Mouse (Mus musculus): ENCODE measurements around the gene Hspa1l.
"Not testable (repeated sequence)": the region's sequence is repeated elsewhere in the genome, so short reads cannot be mapped to it uniquely, and the experiment has no call there.

The Hspa1l gene

GRCm38 (mm10) chr17:34977000-34977399, 4.5 kb downstream of the Hspa1l start:
- DNase-seq = no peak

GRCm38 (mm10) chr17:34978239-34978638, 5.7 kb downstream of the Hspa1l start:
- DNase-seq = no peak

- DNase-seq = no peak
These were observed 7.1 kb downstream of the Hspa1l start for GRCm38 (mm10) chr17:34979631-34980030.

GRCm38 (mm10) chr17:34980655-34981054, 8.2 kb downstream of the Hspa1l start:
- DNase-seq = no peak

DNA sequence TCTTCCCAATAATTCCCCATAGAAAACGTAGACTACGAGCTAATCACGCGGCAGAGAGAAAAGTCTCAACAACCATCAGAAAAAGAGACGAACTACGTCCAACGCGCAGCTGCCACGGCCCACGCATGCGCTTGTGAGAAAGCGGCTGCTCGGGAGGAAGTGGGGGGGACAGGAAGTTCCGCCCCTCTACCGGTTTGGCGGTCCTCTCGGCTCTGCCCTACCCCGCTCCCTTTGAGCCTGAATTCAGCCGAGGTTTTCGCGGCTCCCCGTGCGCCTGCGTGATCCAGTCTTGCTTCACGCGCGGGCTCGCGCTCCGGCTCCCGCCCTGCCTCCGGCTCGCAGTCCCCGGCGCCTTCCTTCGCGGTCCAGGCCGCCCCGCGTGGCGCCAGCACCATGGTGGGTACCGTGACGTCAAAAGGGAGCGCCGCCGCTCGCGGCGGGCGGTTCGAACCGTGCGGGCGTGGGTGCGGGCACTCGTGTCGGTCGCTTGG, 9.2 kb downstream of the Hspa1l start, which contains the start of gene Lsm2:
TSS of gene Lsm2 (plus strand) at position 173 of the 491 bp plus-strand sequence.
- DNase-seq = peak; percentile 96

- no peak for DNase-seq
These were observed 9.8 kb downstream of the Hspa1l start for GRCm38 (mm10) chr17:34982328-34982727.

DNA sequence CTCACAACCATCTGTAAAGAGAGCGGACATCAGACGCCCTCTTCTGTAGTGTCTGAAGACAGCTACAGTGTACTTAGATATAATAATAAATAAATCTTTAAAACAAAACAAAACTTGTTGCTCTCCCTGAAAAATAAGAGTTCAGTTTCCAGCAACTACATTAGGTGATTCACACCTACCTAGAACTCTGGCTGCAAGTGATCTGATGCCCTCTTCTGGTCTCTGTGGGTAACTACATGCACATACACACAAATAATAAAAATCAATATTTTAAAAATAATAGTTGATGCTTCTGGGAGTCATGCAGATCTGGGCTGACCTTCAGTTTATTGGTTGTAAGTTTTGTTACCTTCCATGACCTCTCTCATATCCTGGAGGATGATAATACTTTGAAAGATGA, 11.7 kb downstream of the Hspa1l start:
- DNase-seq = no peak

DNA sequence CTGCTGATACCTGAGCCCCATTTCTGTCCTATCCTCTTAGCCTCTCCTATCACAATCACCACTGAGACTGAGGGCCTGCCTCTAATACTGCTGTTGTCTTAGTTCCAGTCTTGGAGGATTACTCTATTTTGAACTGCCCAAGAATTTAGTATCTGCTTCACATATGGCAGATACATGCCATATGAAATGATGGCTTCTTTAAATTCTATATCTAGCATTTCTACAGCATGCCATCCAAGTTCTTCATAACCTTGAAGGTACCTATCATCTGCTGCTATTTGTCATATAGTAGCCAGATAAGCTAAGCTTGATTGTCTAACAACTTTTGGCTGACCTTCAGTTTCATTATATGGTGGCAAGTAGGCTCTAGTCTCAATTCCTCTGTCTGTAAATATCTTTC, 22.2 kb downstream of the Hspa1l start:
- DNase-seq = no peak

DNA sequence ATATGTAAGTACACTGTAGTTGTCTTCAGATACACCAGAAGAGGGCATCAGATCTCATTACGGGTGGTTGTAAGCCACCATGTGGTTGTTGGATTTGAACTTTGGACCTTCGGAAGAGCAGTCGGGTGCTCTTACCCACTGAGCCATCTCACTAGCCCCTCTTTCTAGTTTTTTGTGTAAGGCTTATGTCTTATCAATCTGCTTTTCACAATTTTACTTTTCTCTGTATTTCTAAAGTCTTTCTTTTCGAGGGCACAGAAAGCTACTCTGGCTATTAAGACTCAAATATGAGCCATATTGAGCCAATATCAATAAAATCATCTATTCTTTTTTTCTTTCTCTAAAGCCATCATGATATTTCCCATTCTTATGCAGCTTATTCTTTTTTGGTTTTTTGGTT, 22.7 kb downstream of the Hspa1l start:
- not testable (repeated sequence) for DNase-seq

DNA sequence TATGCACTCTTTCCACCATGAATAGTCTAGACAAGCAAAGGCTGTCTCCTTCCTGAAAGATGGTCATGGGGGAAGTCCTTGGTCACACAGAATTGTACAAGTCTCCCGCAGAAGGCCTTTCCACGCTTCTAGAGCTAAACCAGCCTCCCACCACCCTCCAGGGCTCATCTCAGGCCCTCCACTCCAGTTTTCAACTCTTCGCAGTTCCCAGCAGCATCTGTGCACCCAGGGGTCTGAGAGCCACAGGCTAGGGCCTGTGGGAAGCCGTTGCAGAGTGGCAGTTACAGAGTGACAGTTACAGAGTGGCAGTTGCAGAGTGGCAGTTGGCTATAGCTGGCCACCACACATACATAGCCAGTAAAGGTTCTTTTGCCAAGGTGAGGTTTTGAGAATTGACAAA, 23.4 kb downstream of the Hspa1l start:
- DNase-seq = not testable (repeated sequence)

- DNase-seq = no peak
These were observed 24.1 kb downstream of the Hspa1l start for GRCm38 (mm10) chr17:34996411-34997141.

- no peak for DNase-seq
These were observed 24.6 kb downstream of the Hspa1l start for GRCm38 (mm10) chr17:34997142-34997483.

DNA sequence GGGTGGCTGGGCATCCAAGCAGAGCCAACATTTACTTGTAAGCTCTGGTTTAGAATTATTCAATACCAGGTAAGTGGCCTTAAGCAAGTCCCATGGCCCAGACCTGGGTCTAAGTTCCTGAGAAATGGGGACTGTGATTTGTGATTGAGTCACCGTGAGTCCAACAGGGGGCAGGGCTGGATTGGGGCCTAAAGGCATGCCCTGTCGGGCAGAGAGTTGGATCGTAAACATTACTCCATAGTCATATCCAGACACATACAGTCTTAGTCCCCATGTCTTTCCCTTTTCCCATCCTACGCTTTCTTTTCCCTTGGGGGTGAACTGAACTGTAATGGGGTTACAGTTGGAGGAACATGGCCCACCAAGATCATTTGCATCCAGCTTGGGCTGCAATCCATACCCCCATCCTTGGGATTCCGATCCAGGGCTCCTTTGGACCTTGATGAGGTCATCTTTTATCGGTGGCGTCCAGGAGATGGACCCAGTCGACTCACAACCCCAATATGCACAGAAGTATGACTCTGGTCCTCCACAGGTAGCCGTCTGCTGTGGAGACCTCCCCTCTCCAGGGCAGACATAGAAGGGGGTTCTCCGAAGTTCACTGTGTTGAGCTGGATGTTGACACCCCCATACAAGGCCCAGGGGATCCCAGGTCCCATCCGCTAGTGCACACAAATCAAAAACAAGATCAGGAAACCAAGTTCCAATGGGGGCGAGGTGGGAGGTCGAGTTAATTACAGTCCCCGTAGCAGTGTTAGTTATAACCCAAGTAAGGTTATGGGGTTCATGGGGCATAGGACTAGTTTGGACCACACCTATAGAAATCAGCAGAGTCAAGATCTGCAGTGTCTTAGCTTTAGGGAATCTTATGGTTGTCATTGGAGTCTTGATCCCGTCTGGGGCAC, 26.3 kb downstream of the Hspa1l start:
- no peak for DNase-seq

GRCm38 (mm10) chr17:34999871-35000716, 27.6 kb downstream of the Hspa1l start:
- DNase-seq = not testable (repeated sequence)

DNA sequence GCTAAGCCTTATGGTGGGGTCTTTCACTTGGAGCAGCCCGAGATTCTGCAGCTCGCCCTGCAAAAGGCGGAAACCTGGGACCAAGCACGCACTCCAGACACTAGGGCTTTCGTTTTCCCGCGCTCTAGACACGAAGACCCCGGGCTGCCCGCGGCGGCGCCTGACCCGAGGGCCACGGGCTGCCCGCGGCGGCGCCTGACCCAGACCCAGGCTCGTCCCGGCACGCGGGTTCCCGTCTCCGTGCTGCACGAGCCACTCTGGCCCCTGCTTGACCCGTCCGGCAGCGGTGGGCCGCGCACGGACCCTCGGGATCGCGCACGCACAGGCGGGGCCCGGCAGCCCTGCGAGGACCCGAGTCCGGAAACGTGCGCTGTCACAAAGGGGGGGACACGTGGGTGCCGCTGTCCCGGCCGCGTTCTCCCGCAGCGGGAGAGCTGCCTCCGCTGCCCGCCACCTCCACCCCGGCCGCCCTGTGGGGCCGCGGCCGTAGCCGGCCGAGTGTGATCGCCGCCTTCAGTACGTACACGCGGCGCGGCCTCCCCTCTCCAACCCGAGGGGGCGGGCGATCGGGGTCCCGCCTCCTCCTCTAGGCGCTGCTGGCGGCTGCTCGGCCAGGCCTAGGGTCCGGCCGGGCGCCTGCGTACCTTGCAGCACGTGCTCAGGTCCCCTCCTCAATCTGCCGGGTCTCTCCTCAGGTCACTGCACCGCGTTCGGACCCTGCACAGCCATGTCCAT, 28.4 kb downstream of the Hspa1l start, which contains the start of gene Vars:
TSS of gene Vars (plus strand) at position 271 of the 735 bp plus-strand sequence.
- DNase-seq = peak; percentile 88

- no peak for DNase-seq
These were observed 29.1 kb downstream of the Hspa1l start for GRCm38 (mm10) chr17:35001452-35002152.

GRCm38 (mm10) chr17:35002153-35002865, 29.8 kb downstream of the Hspa1l start:
- DNase-seq = no peak

DNA sequence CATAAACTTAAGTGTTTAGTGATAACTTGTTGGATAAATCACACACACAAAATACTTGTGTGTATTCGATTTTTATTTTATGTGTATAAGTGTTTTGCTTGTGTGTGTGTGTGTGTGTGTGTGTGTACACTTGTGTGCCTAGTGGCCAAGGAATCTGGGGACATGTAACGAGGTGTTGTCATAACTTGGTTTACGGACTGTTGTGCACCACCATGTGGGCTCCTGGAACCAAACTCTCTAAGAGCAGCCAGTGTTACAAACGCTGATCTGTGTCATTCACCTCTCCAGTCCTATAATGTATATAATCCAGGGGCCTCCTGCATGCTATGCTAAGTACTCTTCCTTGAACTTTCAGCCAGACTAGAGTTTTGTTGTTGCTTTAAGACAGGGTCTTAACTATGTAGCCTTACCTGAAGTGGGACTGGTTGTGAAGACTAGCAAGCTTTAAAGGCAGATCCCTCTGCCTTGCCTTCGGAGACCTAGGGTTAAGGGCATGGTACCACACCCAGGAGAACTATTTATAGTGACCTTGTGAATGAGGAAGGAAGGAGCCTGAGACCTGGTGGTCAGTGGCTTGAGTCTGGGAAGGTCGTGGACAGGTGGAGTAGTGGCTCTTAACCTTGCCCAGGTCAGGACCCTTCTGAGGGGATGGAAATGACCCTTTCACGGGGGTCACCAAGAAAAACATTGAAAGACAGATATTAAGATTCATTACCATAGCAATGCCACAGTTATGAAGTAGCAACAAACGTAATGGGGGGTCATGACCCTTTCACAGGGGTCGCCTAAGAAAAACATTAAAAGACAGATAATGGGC, 30.7 kb downstream of the Hspa1l start:
- no peak for DNase-seq

DNA sequence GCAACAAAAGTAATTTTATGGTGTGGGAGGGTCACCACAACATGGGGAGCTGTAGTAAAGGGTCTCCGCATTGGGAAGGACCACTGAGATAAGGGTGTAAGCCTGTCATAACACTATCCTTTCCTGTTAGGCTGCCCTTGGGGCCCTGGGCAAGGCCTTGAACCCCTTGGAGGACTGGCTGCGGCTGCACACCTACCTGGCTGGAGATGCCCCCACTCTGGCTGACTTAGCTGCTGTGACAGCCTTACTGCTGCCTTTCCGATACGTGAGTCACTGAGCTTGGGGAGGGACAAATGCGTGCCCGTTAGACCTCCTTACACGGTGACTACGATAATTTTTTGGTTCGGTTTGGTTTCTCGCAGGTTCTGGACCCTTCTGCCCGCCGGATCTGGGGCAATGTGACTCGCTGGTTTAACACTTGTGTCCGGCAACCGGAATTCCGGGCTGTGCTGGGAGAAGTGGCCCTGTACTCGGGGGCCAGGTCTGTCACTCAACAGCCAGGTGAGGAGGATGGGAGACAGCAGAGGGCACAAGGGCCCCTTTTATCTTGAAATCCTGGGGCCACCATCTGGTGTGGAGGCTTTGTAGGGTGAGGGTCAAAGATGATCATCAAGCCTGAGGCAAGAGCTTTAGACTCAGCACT, 31.7 kb downstream of the Hspa1l start:
- DNase-seq = no peak

Data from right cerebral cortex, postnatal 25 days (tissue).